Mouse (Mus musculus) layer of hippocampus, adult 9-11 months (tissue): ENCODE measurements around the gene Rasa3.
A peak's percentile ranks its signal among the peaks of the same experiment; 100 is the strongest.

Experiments used
- DNase-seq: peaks from one replicate; pipeline ENCODE4 v3.0.0; 2022

Rasa3 gene

GRCm38 (mm10) chr8:13677413-13677883 is at the start of gene Rasa3:
Gene Rasa3 (minus strand): TSS chr8:13677603.
- DNase-seq: peak; percentile 98

- no peak for DNase-seq
These were observed 48.3 kb upstream of the Rasa3 start for GRCm38 (mm10) chr8:13725722-13726121.

- DNase-seq: no peak
These were observed 41.6 kb upstream of the Rasa3 start for GRCm38 (mm10) chr8:13718980-13719379.

DNA sequence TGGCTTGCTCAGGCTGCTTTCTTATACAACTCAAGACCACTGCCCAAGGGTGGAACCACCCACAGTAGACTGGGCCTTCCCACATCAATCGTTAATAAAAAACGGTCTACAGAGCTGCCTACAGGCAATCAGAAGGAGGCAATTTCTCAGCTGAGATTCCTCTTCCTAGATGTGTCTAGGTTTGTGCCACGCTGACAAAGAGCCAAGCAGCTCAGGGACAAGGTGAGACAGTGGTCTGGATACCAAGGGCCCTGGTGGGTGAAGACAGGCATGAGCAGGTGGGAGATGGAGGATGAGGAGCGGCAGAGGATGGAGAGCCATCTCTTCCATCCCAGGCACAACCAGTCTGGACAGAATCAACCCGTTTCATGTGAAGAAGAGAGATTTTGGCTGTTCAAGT is 31.1 kb upstream of the Rasa3 start:
- DNase-seq: no peak

GRCm38 (mm10) chr8:13706918-13707317 is 29.5 kb upstream of the Rasa3 start:
- DNase-seq: no peak

GRCm38 (mm10) chr8:13705668-13706067 is 28.3 kb upstream of the Rasa3 start, which contains the start of gene Cfap97d2:
Gene Cfap97d2 (plus strand): TSS chr8:13705889.
- peak; percentile 73 for DNase-seq

DNA sequence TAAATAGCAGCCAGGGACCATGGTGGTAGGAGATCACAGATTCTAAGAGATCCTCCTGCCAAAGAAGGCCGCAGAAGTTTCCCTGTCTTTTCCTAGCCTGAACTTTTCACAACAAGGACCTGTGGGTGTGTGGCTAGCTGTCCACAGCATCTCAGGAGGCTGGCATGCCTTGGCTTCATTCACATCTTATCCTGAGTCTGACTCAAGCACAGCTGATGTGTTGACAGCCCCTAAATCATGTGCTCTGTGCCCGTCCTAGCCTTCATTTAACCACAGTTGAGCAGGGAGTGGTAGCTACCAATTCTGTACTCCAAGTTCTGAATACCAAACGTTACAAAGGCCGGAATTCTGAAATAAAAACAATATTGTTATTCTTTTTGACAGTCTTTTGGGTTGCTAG is 26.9 kb upstream of the Rasa3 start:
- no peak for DNase-seq

DNA sequence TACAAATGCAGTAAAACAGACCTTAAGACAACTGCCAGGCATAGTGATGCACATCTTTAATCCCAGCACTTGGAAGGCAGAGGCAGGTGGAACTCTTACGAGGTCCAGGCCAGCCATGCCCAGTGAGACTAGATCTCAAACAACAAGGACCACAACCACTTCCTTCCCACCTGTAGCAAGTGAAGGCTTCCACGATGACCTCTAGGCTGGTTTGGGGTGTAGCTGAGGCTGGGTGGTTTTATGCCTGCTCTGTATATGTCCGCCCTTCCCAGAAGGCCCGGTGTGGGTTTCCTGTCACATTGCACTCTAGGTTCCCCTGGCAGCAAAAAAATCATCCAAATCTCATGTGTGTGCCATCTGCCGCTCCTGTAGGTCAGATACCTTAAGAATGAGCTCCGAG is 26.4 kb upstream of the Rasa3 start:
- DNase-seq: no peak

DNA sequence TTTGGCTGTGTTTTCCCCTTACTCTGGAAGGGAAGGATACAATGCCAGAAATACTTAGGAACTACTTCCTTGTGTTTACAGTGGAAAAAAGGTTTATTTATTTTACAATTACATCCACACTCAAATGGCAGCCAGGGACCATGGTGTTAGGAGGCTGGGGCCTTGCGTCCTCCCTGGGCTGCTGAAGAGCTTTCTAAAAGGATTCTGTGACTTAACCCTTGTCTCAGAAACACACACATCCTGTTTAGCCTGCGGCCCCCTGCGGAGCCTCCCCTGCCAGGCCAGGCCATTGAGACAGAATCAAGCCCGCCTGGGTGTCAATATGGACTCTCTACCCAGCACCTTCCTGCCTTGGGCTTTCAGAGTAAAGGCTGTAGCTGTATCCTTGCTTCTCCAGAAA is 25.4 kb upstream of the Rasa3 start:
- no peak for DNase-seq

- DNase-seq: no peak
These were observed 22.0 kb upstream of the Rasa3 start for GRCm38 (mm10) chr8:13699323-13699949.

GRCm38 (mm10) chr8:13698281-13698680 is 20.9 kb upstream of the Rasa3 start:
- no peak for DNase-seq

DNA sequence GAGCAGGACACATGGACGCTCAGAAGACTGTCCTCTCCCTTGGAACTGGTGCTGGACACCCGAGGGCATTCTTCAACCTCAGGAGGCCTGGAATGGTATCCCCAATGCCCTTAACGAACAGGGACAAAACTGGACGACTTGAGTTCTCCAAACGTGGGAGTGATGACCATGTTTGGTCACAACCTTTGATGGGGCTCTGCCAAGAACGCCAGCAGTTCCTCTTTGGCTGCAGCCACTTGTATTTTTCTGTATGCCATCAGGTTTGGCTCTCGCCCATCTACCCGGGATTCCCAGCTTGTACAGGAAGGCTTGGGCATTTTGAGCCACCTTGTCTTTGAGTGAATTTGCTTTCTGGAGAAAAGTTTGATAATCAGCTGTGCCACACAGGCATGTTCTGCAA is 20.3 kb upstream of the Rasa3 start:
- no peak for DNase-seq

DNA sequence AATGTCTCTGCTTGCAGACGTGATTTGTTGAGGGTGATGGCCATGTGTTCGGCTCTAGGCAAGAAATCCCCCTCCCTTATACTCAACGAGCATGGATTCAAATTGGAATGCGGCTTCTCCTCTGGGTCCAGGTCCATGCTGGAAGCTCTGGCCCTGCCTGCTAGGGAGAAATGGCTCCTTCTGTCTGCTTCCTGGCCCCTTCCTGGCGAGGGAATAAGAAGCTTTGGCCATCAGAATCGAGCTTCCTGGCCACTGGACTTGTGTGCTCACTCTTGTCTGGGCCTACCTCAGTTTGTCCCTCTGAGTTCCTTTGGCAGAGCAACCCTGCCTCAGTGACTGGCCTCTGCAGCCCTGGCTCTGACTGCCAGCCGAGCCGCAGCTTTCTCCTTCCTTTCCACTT is 19.8 kb upstream of the Rasa3 start:
- DNase-seq: no peak

GRCm38 (mm10) chr8:13696157-13696556 is 18.8 kb upstream of the Rasa3 start:
- no peak for DNase-seq

DNA sequence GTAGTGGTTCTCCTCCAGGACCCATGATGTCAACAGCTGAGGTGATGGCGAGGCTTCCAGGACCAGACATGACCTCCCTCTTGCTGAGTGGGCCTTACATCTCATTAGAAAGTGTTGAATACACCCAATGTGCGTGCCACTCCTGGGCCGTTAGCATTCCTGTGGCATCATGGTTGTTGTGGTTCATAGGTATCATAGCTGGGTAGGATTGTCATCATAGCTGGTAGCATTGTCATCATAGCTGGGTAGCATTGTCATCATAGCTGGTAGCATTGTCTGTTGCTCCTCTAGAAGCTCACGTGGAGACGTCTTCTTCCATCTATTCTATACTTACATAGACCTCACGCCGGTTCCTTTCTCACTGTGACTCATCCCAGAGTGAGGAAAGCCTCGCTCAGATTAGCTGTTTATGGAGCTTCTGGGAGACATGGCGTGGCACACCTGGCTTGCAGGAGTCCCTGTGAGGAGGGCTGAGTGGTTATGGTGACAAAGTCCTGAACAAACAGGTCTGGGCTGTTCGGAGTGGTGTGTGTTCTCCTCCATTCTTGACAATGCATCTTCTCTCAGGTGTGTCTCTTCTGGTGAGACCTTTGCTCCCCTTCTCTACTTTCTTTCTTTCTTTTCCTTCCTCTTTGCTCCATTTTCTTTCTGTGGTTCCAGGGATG is 17.9 kb upstream of the Rasa3 start:
- DNase-seq: no peak

GRCm38 (mm10) chr8:13694735-13695134 is 17.3 kb upstream of the Rasa3 start:
- DNase-seq: no peak

DNA sequence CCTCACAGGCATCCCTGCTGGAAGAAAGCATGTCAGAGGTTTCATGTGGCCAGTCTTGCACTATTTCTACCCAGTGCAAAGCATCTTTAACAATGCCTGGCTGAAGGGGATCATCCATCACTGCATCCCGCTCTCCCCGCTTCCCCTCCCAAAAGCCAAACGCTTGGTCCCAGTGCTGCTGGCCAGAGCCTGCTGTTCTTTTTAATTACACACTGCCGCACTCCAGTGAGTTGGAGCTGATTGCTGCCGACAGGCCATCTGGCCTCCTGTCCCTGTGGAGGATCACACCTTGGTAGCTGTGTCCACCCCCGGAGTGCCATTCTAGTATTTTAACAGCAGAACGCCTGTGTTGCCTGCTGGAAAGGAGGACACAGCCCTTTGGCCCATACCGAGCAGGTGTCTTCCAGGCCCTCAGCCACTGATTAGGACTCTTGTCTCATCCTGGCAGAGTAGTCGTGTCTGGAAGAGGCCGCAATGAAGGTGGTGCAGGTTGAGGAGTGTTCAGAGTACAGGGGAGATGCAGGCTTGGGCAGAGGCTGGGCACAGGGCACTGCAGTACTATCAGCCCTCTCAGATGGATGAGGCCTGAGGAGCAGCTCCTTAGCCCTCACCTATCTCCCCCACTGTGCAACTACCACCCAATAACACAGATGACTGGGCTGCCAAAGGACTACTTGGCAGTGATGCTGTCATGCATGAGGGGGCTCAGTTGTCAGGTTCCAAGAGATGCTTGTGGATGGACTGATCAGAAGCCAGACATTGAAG is 15.1 kb upstream of the Rasa3 start:
- DNase-seq: no peak

GRCm38 (mm10) chr8:13689331-13689730 is 11.9 kb upstream of the Rasa3 start:
- DNase-seq: no peak

DNA sequence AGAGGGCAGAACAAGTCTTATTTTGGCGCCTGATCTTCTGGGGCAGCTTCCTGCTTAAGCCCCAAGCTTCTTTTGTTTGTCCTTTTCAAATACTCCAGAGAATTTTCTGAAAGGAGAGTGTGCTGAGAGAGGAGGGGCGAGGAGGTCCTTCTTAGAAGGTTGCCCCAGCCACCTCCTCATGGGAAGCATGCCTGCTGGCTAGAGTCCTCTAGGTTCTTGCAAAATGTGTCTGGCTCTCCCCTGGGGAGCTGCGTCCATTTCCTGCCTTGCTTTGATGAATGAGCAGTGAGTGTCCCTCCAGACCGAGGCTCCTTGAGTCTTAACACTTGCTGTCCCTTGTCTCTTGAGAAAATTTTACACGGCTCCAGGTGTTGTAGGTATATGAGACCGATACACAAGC is 11.1 kb upstream of the Rasa3 start:
- DNase-seq: no peak

DNA sequence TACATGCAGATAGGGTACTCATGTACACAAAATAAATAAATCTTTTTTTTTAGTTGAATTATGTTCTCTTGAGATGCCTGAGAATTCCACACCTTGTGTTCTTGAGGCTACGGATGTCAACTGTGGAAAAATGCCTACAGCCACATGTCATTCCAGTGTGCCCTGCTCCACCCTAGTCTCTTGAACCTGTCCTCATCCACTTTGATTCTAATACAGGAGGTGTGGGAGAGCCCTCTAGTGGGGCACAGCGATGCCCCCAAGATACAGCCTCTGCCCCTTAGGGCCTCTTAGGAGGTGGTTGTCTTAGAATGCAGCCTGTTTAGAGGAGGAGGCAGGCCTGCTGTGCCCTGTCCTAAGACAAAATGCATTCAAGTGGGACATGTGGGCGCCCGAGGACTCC is 10.5 kb upstream of the Rasa3 start:
- no peak for DNase-seq

- no peak for DNase-seq
These were observed 9.8 kb upstream of the Rasa3 start for GRCm38 (mm10) chr8:13687101-13687717.

GRCm38 (mm10) chr8:13686426-13686825 is 9.0 kb upstream of the Rasa3 start:
- no peak for DNase-seq

DNA sequence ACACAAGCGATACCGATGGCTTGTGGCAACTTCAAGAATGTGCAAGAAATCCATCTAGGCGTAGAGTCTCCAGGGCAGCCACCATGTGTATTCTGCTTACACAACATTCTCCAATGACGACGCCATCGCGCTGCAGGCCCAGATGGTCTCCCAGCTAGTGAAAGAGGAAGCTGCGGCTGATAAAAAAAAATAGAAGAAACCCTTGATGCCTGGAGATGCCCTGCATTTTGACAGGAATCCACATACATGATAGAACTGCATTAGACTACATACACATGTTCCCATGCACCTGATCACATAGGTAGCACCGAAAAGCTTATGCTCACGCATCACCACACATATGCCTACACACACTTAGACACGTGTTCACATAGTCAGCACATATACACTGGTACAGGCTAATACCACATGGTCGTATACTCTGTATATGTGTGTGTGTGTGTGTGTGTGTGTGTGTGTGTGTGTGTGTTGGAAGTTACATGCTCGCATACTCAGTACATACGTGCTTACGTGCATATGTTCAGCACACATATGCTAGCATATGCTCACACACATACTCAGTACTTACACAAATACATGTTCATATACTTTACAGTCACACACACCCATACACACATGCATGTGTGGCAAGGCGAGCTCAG is 8.4 kb upstream of the Rasa3 start:
- DNase-seq: peak; percentile 69
